Mouse (Mus musculus) kidney, adult 2 months (tissue): ENCODE results near the gene Hoxd1.

Source experiments
- CTCF ChIP-seq: fragments of 200-500 bp; conservative IDR thresholded peaks from 2 replicates; pipeline ENCODE4 v1.5.1; 2011; ENCODE audit warnings: low read depth, mild to moderate bottlenecking, control low read depth, low read length, moderate library complexity, mixed read lengths; ENCODE audit not compliant: insufficient read depth, insufficient read length
- POLR2A ChIP-seq: fragments of 200-500 bp; IDR thresholded peaks from one replicate; pipeline ENCODE4 v1.6.1; 2011; ENCODE audit warnings: low read depth, low read length, control low read depth

GRCm38 (mm10) chr2:74720955-74721491 lies 41.8 kb upstream of the Hoxd1 start:
- TF ChIP-seq CTCF (no peak), POLR2A (no peak)
